Mouse (Mus musculus) hindbrain, embryonic 15.5 days (tissue): ENCODE measurements around the gene Cdadc1. TPM values are rescaled to one million over a fixed set of nuclear protein-coding genes. Genes with fewer than 3 reads are reported as not detected.
"Not testable (repeated sequence)": the region's sequence is repeated elsewhere in the genome, so short reads cannot be mapped to it uniquely, and the experiment has no call there.

ENCODE experiments used
- ATAC-seq: fragments of 200-750 bp; cut with Nextera tagmentation; 2 replicates; pipeline ENCODE4 v1.8.0; 2017; ENCODE audit warnings: low read depth, moderate number of reproducible peaks, moderate TSS enrichment; ENCODE audit not compliant: low FRiP score
- H3K27ac ChIP-seq: fragments of 300-500 bp; sonication (generic); replicated peaks from 2 replicates; pipeline ENCODE4 v1.5.1; 2015; ENCODE audit warnings: mild to moderate bottlenecking, inconsistent platforms
- H3K27me3 ChIP-seq: fragments of 300-500 bp; sonication (generic); 2 replicates; pipeline ENCODE4 v1.6.1; 2015; ENCODE audit warnings: control low read depth, inconsistent platforms
- H3K36me3 ChIP-seq: fragments of 300-500 bp; sonication (generic); 2 replicates; pipeline ENCODE4 v1.6.1; 2015; ENCODE audit warnings: control low read depth, inconsistent platforms
- H3K4me1 ChIP-seq: fragments of 300-500 bp; sonication (generic); replicated peaks from 2 replicates; pipeline ENCODE4 v1.6.1; 2015; ENCODE audit warnings: control low read depth, inconsistent platforms
- H3K4me2 ChIP-seq: fragments of 300-500 bp; sonication (generic); 2 replicates; pipeline ENCODE4 v1.6.1; 2015; ENCODE audit warnings: moderate library complexity, mild to moderate bottlenecking, inconsistent platforms
- H3K4me3 ChIP-seq: fragments of 300-500 bp; sonication (generic); 2 replicates; pipeline ENCODE4 v1.5.1; 2015; ENCODE audit warnings: mild to moderate bottlenecking, inconsistent platforms
- H3K9ac ChIP-seq: fragments of 300-500 bp; sonication (generic); 2 replicates; pipeline ENCODE4 v1.6.1; 2015; ENCODE audit warnings: inconsistent platforms
- H3K9me3 ChIP-seq: fragments of 300-500 bp; sonication (generic); 2 replicates; pipeline ENCODE4 v1.6.1; 2016; ENCODE audit warnings: control low read depth, inconsistent platforms
- WGBS: fragments of 180-500 bp; shearing (Covaris S2); methylation state at CpG from one replicate; pipeline ENCODE4 v1.1.7; 2015; 5-methylcytosine and 5-hydroxymethylcytosine counted together
- polyA plus RNA-seq: library from polyadenylated mRNA; unstranded; fragments of >200 nt; fragmentation: Nextera tagmentation; extraction: Ambion mirVana; gene quantifications from 2 replicates; pipeline ENCODE4 v1.2.1, GENCODE M21; 2015

The Cdadc1 gene
- polyA plus RNA-seq, 1 experiment from 2014 or later, result 30.1 TPM

GRCm38 (mm10) chr14:59629308-59629707 lies 31.5 kb upstream of the Cdadc1 start:
- no peak overlapping the region for H3K4me3 ChIP-seq
- no peak overlapping the region for H3K4me2 ChIP-seq
- no peak for ATAC-seq
- no peaks in the 10 kb centered on the region for H3K27me3 ChIP-seq
- no peak overlapping the region for H3K9ac ChIP-seq
- no peaks in the 10 kb centered on the region for H3K36me3 ChIP-seq
- no peak overlapping the region for H3K27ac ChIP-seq
- 89% methylated on average over 15 of the region's 15 CpGs for WGBS
- H3K9me3 ChIP-seq, result no peaks in the 10 kb centered on the region
- H3K4me1 ChIP-seq, result peaks cover 25% of the 10 kb centered on the region

DNA sequence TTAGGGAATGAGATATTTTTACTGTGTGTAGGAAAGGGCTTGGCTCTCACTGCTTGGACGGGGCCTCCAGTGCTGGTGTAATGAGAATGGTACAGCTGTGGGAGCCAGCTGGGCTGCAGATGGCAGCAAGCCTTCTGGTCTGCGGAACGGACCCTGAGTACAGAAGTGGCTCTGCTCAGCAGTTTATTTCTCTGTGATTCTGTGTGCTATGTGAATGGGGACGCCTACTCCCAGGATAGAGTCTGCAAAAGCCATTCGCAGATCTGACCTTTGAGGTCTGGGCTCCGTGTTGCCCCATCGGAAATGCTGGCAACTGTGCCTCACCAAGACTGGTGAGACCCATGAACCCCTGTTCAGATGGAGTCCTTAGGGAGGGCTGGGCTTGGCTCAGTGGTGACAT lies 30.1 kb upstream of the Cdadc1 start:
- Histone ChIP-seq H3K9me3 (no peaks in the 10 kb centered on the region), H3K27ac (no peak overlapping the region), H3K27me3 (peaks cover 7% of the 10 kb centered on the region; the same call in 1 of the 2 replicates), H3K4me1 (peaks cover 25% of the 10 kb centered on the region), H3K4me2 (peak overlapping the region; percentile 81), H3K4me3 (peak overlapping the region; percentile 62), H3K9ac (no peak overlapping the region), H3K36me3 (no peaks in the 10 kb centered on the region)
- ATAC-seq, result peak; percentile 47; the same call in 1 of the 2 replicates
- 29% methylated on average over 7 of the region's 7 CpGs for WGBS

GRCm38 (mm10) chr14:59627142-59627680 lies 29.5 kb upstream of the Cdadc1 start:
- Histone ChIP-seq H3K27me3 (peaks cover 7% of the 10 kb centered on the region; the same call in 1 of the 2 replicates), H3K4me3 (peak overlapping the region; percentile 62), H3K9me3 (no peaks in the 10 kb centered on the region), H3K27ac (no peak overlapping the region), H3K9ac (no peak overlapping the region), H3K4me2 (peak overlapping the region; percentile 81), H3K4me1 (peaks cover 25% of the 10 kb centered on the region), H3K36me3 (no peaks in the 10 kb centered on the region)
- no peak for ATAC-seq
- WGBS, result 35% methylated on average over 9 of the region's 9 CpGs

DNA sequence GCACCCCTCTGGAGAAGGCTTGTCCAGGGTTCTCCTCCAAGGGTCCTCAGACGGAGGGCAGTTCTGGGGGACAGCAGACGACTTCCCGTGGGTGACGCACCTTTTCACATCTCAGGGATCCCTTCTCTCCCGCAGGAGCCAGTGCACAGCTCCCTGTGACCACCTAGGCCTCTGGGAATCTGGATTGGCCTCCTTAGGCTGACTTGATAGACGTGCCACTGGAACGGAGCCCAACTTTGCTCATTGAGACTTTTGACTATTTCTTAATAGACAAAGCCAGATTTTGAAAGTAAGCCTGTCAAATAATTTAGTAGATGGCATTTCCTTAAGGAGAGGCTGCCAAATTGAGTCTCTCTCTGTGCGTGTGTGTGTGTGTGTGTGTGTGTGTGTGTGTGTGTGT lies 29.0 kb upstream of the Cdadc1 start:
- Histone ChIP-seq H3K27me3 (peaks cover 7% of the 10 kb centered on the region; the same call in 1 of the 2 replicates), H3K4me3 (peak overlapping the region; percentile 62), H3K9me3 (no peaks in the 10 kb centered on the region), H3K9ac (peak overlapping the region; percentile 55; the same call in 1 of the 2 replicates), H3K4me1 (peaks cover 25% of the 10 kb centered on the region), H3K36me3 (no peaks in the 10 kb centered on the region), H3K4me2 (peak overlapping the region; percentile 81), H3K27ac (no peak overlapping the region)
- no peak for ATAC-seq
- WGBS, result 37% methylated on average over 8 of the region's 8 CpGs

DNA sequence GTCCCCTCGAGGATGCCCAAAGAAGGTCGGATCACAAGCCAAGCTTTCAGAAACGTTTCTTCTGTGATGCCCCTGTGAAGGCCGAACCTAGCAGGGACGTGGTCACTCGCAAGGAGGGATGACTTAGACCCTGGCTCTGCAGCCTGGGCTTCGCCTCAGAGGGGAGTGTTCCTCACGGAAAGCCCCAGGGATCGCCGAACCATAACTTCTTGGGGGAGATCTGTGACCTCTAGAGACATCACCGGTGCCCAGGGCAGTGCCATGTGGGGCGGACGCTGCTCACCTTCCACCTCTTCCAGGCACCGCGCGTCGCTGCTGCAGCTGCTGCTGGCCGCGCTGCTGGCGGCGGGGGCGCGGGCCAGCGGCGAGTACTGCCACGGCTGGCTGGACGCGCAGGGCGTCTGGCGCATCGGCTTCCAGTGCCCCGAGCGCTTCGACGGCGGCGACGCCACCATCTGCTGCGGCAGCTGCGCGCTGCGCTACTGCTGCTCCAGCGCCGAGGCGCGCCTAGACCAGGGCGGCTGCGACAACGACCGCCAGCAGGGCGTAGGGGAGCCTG lies 28.1 kb upstream of the Cdadc1 start:
- WGBS, result under 1% methylated on average over 51 of the region's 51 CpGs
- peak overlapping the region; percentile 81 for H3K4me2 ChIP-seq
- ATAC-seq, result peak; percentile 47
- H3K9ac ChIP-seq, result peak overlapping the region; percentile 55
- peaks cover 25% of the 10 kb centered on the region for H3K4me1 ChIP-seq
- H3K27ac ChIP-seq, result peak overlapping the region; percentile 70
- peak overlapping the region; percentile 62 for H3K4me3 ChIP-seq
- H3K36me3 ChIP-seq, result no peaks in the 10 kb centered on the region
- no peaks in the 10 kb centered on the region for H3K9me3 ChIP-seq
- peaks cover 7% of the 10 kb centered on the region; the same call in 1 of the 2 replicates for H3K27me3 ChIP-seq

DNA sequence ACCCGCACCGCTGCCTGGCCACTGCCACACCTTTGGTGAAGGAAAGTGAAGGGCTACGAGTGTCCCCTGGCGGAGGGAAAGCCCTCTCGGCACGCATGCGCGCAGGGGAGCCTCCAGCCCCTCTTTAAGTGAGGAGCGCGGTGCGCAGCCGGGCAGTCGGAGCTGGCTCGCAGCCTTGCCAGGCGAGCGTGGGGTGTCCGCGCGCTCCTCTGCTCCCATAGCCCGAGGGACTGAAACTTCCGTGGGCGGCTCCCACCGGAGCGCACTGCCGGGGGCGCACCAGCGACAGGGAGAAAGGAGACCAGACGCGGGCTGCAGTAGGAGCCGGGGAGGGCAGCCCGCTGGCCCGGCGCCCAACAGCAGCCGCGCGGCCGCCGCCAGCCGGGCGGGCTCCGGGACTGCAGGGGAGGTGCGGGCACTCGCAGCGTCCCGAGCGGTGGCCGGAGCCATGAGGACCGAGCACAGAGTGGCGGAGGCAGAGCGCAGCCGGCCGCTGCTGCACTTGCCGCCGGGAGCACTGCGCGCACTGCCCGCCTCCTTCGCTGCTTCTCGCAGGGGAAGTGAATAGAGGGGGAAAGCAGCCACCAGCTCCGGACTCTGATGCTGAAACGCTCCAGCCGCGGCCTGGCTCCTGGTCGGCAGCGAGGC lies 27.5 kb upstream of the Cdadc1 start, which contains the start of gene Shisa2:
TSS of gene Shisa2 (plus strand) at position 151 of the 648 bp plus-strand sequence.
- peak within 1 kb of the TSS; percentile 62 for H3K4me3 ChIP-seq
- H3K27ac ChIP-seq, result peak within 1 kb of the TSS; percentile 70
- H3K4me2 ChIP-seq, result peak within 1 kb of the TSS; percentile 81
- H3K4me1 ChIP-seq, result peaks cover 25% of the 10 kb centered on the region
- under 1% methylated on average over 53 of the region's 65 CpGs for WGBS
- peak; percentile 92 for ATAC-seq
- H3K36me3 ChIP-seq, result no peaks in the 10 kb centered on the region
- peak within 1 kb of the TSS; percentile 55 for H3K9ac ChIP-seq
- H3K9me3 ChIP-seq, result no peaks in the 10 kb centered on the region
- peaks cover 7% of the 10 kb centered on the region for H3K27me3 ChIP-seq

DNA sequence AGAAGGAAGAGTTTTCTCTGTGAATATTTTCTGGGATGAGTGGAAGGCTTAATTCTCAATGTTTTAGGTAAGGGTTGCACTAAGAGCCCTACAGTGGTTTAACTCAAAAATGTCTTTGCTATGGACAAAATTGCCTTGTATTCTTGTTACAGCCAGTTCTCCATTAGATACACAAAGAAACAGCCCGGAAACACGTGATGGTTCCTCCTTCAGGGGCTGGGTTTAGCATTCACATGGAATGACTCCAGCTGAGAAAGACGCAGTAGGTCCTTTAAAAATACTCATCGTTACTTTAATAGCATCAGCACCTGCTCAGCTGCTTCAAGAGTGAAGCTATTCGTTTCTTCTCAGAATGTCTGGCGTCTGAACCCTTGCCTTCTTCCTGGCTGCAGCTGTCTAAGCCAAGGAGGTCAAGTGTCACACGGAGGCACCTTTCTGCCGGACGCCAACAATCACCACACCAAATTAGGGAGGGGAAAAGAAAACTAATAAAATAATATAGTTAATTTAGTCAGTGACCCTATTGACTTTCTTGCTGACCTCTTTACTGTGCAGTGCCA lies 26.6 kb upstream of the Cdadc1 start:
- Histone ChIP-seq H3K4me1 (peaks cover 25% of the 10 kb centered on the region), H3K9ac (no peak overlapping the region), H3K27ac (no peak overlapping the region), H3K4me3 (no peak overlapping the region), H3K36me3 (no peaks in the 10 kb centered on the region), H3K9me3 (no peaks in the 10 kb centered on the region), H3K4me2 (no peak overlapping the region), H3K27me3 (peaks cover 7% of the 10 kb centered on the region)
- no peak for ATAC-seq
- WGBS, result 42% methylated on average over 9 of the region's 9 CpGs

DNA sequence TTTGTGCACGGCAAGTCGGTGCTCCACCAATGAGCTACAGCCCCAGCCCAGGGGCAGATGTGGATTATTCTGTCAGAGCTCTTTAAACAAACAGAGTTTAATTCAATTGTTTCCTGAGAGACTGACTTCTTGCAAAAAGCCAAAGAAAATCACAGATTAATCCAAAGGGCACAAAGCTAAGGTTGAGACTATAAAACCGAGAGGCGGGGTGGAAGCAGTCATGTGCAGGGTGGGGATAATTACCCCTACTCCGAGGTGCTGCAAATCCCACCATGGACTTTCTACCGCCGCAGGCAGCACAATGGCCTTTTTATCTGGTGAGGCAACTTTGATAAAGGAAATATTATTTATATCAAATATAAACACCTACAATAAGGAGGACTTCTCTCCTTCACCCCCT lies 19.0 kb upstream of the Cdadc1 start:
- H3K4me2 ChIP-seq, result no peak overlapping the region
- no peak overlapping the region for H3K27ac ChIP-seq
- no peaks in the 10 kb centered on the region for H3K4me1 ChIP-seq
- H3K27me3 ChIP-seq, result no peaks in the 10 kb centered on the region; the same call in 1 of the 2 replicates
- ATAC-seq, result no peak
- no peaks in the 10 kb centered on the region for H3K9me3 ChIP-seq
- H3K9ac ChIP-seq, result no peak overlapping the region
- WGBS, result 79% methylated on average over 7 of the region's 7 CpGs
- no peaks in the 10 kb centered on the region for H3K36me3 ChIP-seq
- H3K4me3 ChIP-seq, result no peak overlapping the region

DNA sequence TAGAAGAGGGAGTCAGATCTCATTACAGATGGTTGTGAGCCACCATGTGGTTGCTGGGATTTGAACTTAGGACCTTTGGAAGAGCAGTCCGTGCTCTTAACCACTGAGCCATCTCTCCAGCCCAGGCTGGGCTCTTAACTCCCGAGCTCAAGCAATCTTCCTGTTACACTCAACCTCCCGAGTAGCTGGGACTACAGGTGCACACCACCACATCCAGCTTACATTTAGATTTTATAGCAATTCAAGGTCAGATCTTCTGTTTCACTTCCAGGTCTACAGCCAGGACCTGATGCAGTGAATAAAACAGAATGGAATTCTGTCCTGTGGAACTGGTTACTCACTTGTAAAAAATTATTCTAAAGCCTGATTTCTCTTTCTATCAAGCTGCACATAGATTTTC lies 16.4 kb upstream of the Cdadc1 start:
- H3K27me3 ChIP-seq, H3K36me3 ChIP-seq, H3K4me1 ChIP-seq, ATAC-seq, H3K9me3 ChIP-seq, H3K9ac ChIP-seq, H3K4me2 ChIP-seq, H3K27ac ChIP-seq, H3K4me3 ChIP-seq: not testable (repeated sequence)
- 84% methylated on average over 3 of the region's 3 CpGs for WGBS

GRCm38 (mm10) chr14:59612920-59613625 lies 15.3 kb upstream of the Cdadc1 start:
- WGBS, result 55% methylated on average over 14 of the region's 14 CpGs

DNA sequence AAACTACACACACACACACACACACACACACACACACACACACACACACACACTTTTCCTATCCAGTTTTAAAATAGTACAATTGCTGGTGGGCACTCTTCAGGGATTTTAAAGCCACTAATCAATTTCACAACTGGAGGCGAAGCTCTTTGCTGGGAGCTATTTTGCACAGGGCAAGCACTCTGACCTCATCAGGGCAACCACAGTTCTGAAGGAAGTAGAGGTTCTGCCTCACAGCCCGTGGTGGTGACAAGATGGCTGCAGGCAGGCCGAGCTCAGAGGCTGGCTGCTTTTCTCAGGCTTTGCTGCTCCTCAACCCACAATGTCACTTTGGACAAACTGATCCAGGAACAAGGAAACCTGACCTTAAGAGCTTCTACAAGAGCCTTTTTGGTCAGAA lies 9.3 kb upstream of the Cdadc1 start:
- H3K36me3 ChIP-seq, result no peaks in the 10 kb centered on the region
- H3K4me2 ChIP-seq, result no peak overlapping the region
- H3K27ac ChIP-seq, result no peak overlapping the region
- H3K27me3 ChIP-seq, result no peaks in the 10 kb centered on the region
- no peaks in the 10 kb centered on the region for H3K9me3 ChIP-seq
- H3K4me3 ChIP-seq, result no peak overlapping the region
- no peaks in the 10 kb centered on the region for H3K4me1 ChIP-seq
- ATAC-seq, result no peak
- no peak overlapping the region for H3K9ac ChIP-seq
- WGBS, result 60% methylated on average over 3 of the region's 3 CpGs

More at GRCm38 (mm10) chr14:59612920-59613625, 15.3 kb upstream of the Cdadc1 start:
- Histone ChIP-seq H3K9ac (no peak overlapping the region), H3K4me3 (no peak overlapping the region), H3K27me3 (no peaks in the 10 kb centered on the region), H3K4me1 (no peaks in the 10 kb centered on the region), H3K9me3 (no peaks in the 10 kb centered on the region), H3K36me3 (no peaks in the 10 kb centered on the region), H3K4me2 (no peak overlapping the region), H3K27ac (no peak overlapping the region)
- no peak for ATAC-seq
